Mouse (Mus musculus) spleen, adult 2 months (tissue): ENCODE results near the gene Gm906.
"Not testable (repeated sequence)": the region's sequence is repeated elsewhere in the genome, so short reads cannot be mapped to it uniquely, and the experiment has no call there.

Source experiments
- CTCF ChIP-seq: fragments of 200-500 bp; IDR thresholded peaks from 2 replicates; pipeline ENCODE4 v1.5.1; 2011; ENCODE audit warnings: mild to moderate bottlenecking, inconsistent platforms; ENCODE audit not compliant: insufficient read depth, insufficient read length, insufficient replicate concordance; ENCODE audit errors: extremely low read depth
- POLR2A ChIP-seq: fragments of 200-500 bp; IDR thresholded peaks from 2 replicates; pipeline ENCODE4 v1.6.1; 2011; ENCODE audit warnings: low read depth, low read length, inconsistent platforms

- TF ChIP-seq POLR2A, CTCF: not testable (repeated sequence)
Measured at GRCm38 (mm10) chr13:50210191-50210590, 39.9 kb downstream of the Gm906 start.
